Mouse (Mus musculus) CH12.LX (cell line): ENCODE results near the gene Aldob. TPM values are rescaled to one million over a fixed set of nuclear protein-coding genes. Genes with fewer than 3 reads are reported as not detected.

Experiments
- DNase-seq: peaks from one replicate; pipeline ENCODE4 v3.0.0-alpha.2; 2013; ENCODE audit errors: extremely low read depth
- H3K27ac ChIP-seq: 2 replicates; pipeline ENCODE4 v1.5.1; 2012; ENCODE audit warnings: low read depth, mild to moderate bottlenecking, control low read depth, moderate library complexity; ENCODE audit not compliant: insufficient read depth
- H3K27me3 ChIP-seq: replicated peaks from 2 replicates; pipeline ENCODE3; 2012; ENCODE audit warnings: inconsistent platforms
- H3K36me3 ChIP-seq, 2 experiments: replicated peaks in 1 of 2; 2 replicates each; pipeline versions ENCODE3 to v1.6.1; 2012; ENCODE audit warnings: inconsistent platforms in 1 of 2, low read length in 1 of 2, mild to moderate bottlenecking in 1 of 2, mixed read lengths in 1 of 2, moderate library complexity in 1 of 2; ENCODE audit not compliant: control insufficient read depth in 1 of 2, insufficient read depth in 1 of 2
- H3K4me1 ChIP-seq, 2 experiments: 2 replicates each; pipeline ENCODE4 v1.6.1; 2012; ENCODE audit warnings: inconsistent platforms in 1 of 2, moderate library complexity in 1 of 2; ENCODE audit not compliant: insufficient read depth in 2 of 2, control insufficient read depth in 1 of 2
- H3K4me2 ChIP-seq: 2 replicates; pipeline ENCODE4 v1.6.1; 2012; ENCODE audit warnings: low read depth, mild to moderate bottlenecking, control low read depth; ENCODE audit not compliant: poor library complexity, insufficient read depth, severe bottlenecking
- H3K4me3 ChIP-seq, 3 experiments: fragments of 150-350 bp in 1 of 3; sonication (generic) in 1 of 3; replicated peaks in 1 of 3; 2 replicates each; pipeline versions ENCODE3 to v1.5.1; 2011 to 2012; ENCODE audit warnings: low read depth in 2 of 3, low read length in 2 of 3, mild to moderate bottlenecking in 2 of 3, moderate library complexity in 2 of 3, control low read depth in 1 of 3, improper control_type of control experiment in 1 of 3, inconsistent platforms in 1 of 3, mixed read lengths in 1 of 3; ENCODE audit not compliant: poor library complexity in 1 of 3
- H3K79me2 ChIP-seq: replicated peaks from 2 replicates; pipeline ENCODE4 v1.6.1; 2012; ENCODE audit warnings: mild to moderate bottlenecking, moderate library complexity; ENCODE audit not compliant: control insufficient read depth, poor library complexity, insufficient read depth, severe bottlenecking; ENCODE audit errors: extremely low read depth
- H3K9ac ChIP-seq: 2 replicates; pipeline ENCODE4 v1.6.1; 2012; ENCODE audit warnings: low read depth, mild to moderate bottlenecking, control low read depth, moderate library complexity; ENCODE audit not compliant: insufficient read depth
- H3K9me3 ChIP-seq: replicated peaks from 2 replicates; pipeline ENCODE3; 2012; ENCODE audit warnings: low read length, inconsistent platforms, mixed read lengths
- E2F4 ChIP-seq: IDR thresholded peaks from 2 replicates; pipeline ENCODE4 v1.6.1; 2011; ENCODE audit warnings: low read depth, low read length, improper control_type of control experiment; ENCODE audit not compliant: insufficient replicate concordance
- GABPA ChIP-seq: IDR thresholded peaks from 2 replicates; pipeline ENCODE4 v1.6.1; 2012; ENCODE audit warnings: low read depth, low read length, improper control_type of control experiment, inconsistent platforms; ENCODE audit not compliant: insufficient replicate concordance
- IRF4 ChIP-seq: IDR thresholded peaks from 2 replicates; pipeline ENCODE4 v1.6.1; 2014; ENCODE audit warnings: low read depth, mild to moderate bottlenecking, inconsistent platforms, low read length, improper control_type of control experiment
- MAZ ChIP-seq: IDR thresholded peaks from 2 replicates; pipeline ENCODE4 v1.6.1; 2012; ENCODE audit warnings: low read depth, mild to moderate bottlenecking, inconsistent platforms, low read length, improper control_type of control experiment, moderate library complexity
- MXI1 ChIP-seq: IDR thresholded peaks from 2 replicates; pipeline ENCODE4 v1.6.1; 2011; ENCODE audit warnings: mild to moderate bottlenecking, low read depth, low read length, improper control_type of control experiment
- NELFE ChIP-seq: IDR thresholded peaks from 2 replicates; pipeline ENCODE4 v1.6.1; 2011; ENCODE audit warnings: low read depth, low read length, improper control_type of control experiment
- RAD21 ChIP-seq: IDR thresholded peaks from 2 replicates; pipeline ENCODE4 v1.6.1; 2011; ENCODE audit warnings: low read depth, mild to moderate bottlenecking, low read length, improper control_type of control experiment, moderate library complexity
- RCOR1 ChIP-seq: conservative IDR thresholded peaks from 2 replicates; pipeline ENCODE4 v1.6.1; 2012; ENCODE audit warnings: low read depth, mild to moderate bottlenecking, inconsistent platforms, low read length, improper control_type of control experiment
- TBP ChIP-seq: conservative IDR thresholded peaks from 2 replicates; pipeline ENCODE4 v1.6.1; 2011; ENCODE audit warnings: low read depth, low read length, improper control_type of control experiment
- TCF12 ChIP-seq: IDR thresholded peaks from 2 replicates; pipeline ENCODE4 v1.6.1; 2014; ENCODE audit warnings: low read depth, mild to moderate bottlenecking, inconsistent platforms, low read length, improper control_type of control experiment
- UBTF ChIP-seq: IDR thresholded peaks from 2 replicates; pipeline ENCODE4 v1.6.1; 2012; ENCODE audit warnings: low read depth, mild to moderate bottlenecking, inconsistent platforms, low read length, improper control_type of control experiment, moderate library complexity
- USF1 ChIP-seq: IDR thresholded peaks from 2 replicates; pipeline ENCODE4 v1.6.1; 2014; ENCODE audit warnings: low read depth, mild to moderate bottlenecking, inconsistent platforms, low read length, improper control_type of control experiment
- ZKSCAN1 ChIP-seq: IDR thresholded peaks from 2 replicates; pipeline ENCODE4 v1.6.1; 2012; ENCODE audit warnings: low read depth, inconsistent platforms, low read length, improper control_type of control experiment, borderline replicate concordance
- dilution Hi-C: fragments of 300-500 bp; cut with MboI; formaldehyde crosslinking; loops from 2 replicates; pipeline ENCODE4 v1.14.3; 2020; ENCODE audit warnings: low sequenced_read_pairs; ENCODE audit not compliant: extremely low pct_unique_long_range_greater_than_20kb, extremely low pct_ligation_motif_present
- in situ Hi-C: fragments of 300-500 bp; cut with MboI; formaldehyde crosslinking; loops from 3 replicates; pipeline ENCODE4 v1.14.3; 2019; ENCODE audit warnings: low sequenced_read_pairs, low pct_ligation_motif_present, low pct_unique_long_range_greater_than_20kb, mixed read lengths
- polyA plus RNA-seq: library from polyadenylated mRNA; unstranded; fragments of >175 nt; gene quantifications from 2 replicates; pipeline ENCODE4 v1.2.1, GENCODE M21; 2012; ENCODE audit warnings: low read depth; ENCODE audit not compliant: insufficient read length
- total RNA-seq, 2 experiments: library from RNA; depleted of rRNA; stranded (reverse); fragments of 300-350 nt in 1 of 2; fragments of >200 nt in 1 of 2; gene quantifications; 2 replicates each; pipeline ENCODE4 v1.2.3; 2012 to 2014

Gene Aldob
- total and polyA plus RNA-seq, 3 experiments = not detected

GRCm38 (mm10) chr4:49585524-49586101 lies 36.3 kb upstream of the Aldob start:
- dilution Hi-C loops (no loop called here), in situ Hi-C loops (no loop called here)
- Histone ChIP-seq H3K79me2 (no peaks in the 10 kb centered on the region), H3K4me2 (no peak overlapping the region), H3K36me3 (no peaks in the 10 kb centered on the region), H3K27ac (no peak overlapping the region), H3K4me1 (no peaks in the 10 kb centered on the region), H3K9ac (no peak overlapping the region), H3K27me3 (no peaks in the 10 kb centered on the region), H3K4me3 (no peak overlapping the region), H3K9me3 (no peaks in the 10 kb centered on the region)
- no peak for DNase-seq
- no peak for TF ChIP-seq TBP
- TF ChIP-seq UBTF = no peak

GRCm38 (mm10) chr4:49583965-49584831 lies 34.9 kb upstream of the Aldob start:
- no peaks in the 10 kb centered on the region for H3K27me3 ChIP-seq
- no peak overlapping the region for H3K4me3 ChIP-seq
- in situ Hi-C loops = no loop called here
- no peaks in the 10 kb centered on the region for H3K9me3 ChIP-seq
- H3K4me2 ChIP-seq = no peak overlapping the region
- no peaks in the 10 kb centered on the region for H3K4me1 ChIP-seq
- no peaks in the 10 kb centered on the region for H3K36me3 ChIP-seq
- H3K79me2 ChIP-seq = no peaks in the 10 kb centered on the region
- no peak for DNase-seq
- no peak overlapping the region for H3K27ac ChIP-seq
- H3K9ac ChIP-seq = no peak overlapping the region
- dilution Hi-C loops = no loop called here
- TF ChIP-seq RAD21 (no peak), ZKSCAN1 (no peak), MAZ (no peak), IRF4 (no peak), TCF12 (no peak), E2F4 (no peak), RCOR1 (no peak), TBP (no peak), GABPA (no peak), NELFE (no peak), MXI1 (no peak), USF1 (no peak)
